9 mouse cellular contexts compared by ENCODE assay signal in genomic region chr12:86880090-86880723, GRCm38 (mm10). TPM values are rescaled to one million over a fixed set of nuclear protein-coding genes. Genes with fewer than 3 reads are reported as not detected.
DNase-seq lines count a peak whose midpoint lies in the region; ATAC-seq and TF ChIP-seq lines count a peak whose summit lies in the region.
"Had no signal": no experiment of that assay in that cellular context is flagged by ENCODE, and none has a peak within 500 bp of the region (broad histone marks: within the 10 kb centered on the region; RNA-seq: fewer than 3 reads in every experiment).

No protein-coding gene starts in this region.

- no peak for ATAC-seq in heart, postnatal 0 days (ENCODE audit: insufficient read depth, low read depth)
- ATAC-seq in hindbrain, embryonic 16.5 days: no peak
- ATAC-seq: lung, postnatal 0 days had no signal

- H3K9ac ChIP-seq in heart, postnatal 0 days (replicated peaks; ENCODE audit: low read depth, low read length): no peak overlapping the region
- H3K9ac ChIP-seq in MEL (ENCODE audit: control insufficient read depth, low read depth, low read length, poor library complexity, severe bottlenecking): no peak overlapping the region
- H3K9ac ChIP-seq in hindbrain, embryonic 16.5 days (ENCODE audit: low read depth, low read length): peak overlapping the region; percentile 38

- TF ChIP-seq EP300 in heart, postnatal 0 days (IDR thresholded peaks at IDR 0.05; ENCODE audit: low read depth): no peak
- no peak for TF ChIP-seq EP300 in MEL (IDR thresholded peaks at IDR 0.05; ENCODE audit: low read depth in 1 of 2, low read length in 2 of 2)

- H3K27me3 ChIP-seq in heart, postnatal 0 days (ENCODE audit: control insufficient read depth, insufficient read depth, low read length): 0 out of 2 replicates have a peak, but pooled peaks cover 3% of the 10 kb centered on the region
- H3K27me3 ChIP-seq in MEL (ENCODE audit: control insufficient read depth in 1 of 2, insufficient read depth in 2 of 2, low read length in 2 of 2): no peaks in the 10 kb centered on the region
- no peaks in the 10 kb centered on the region for H3K27me3 ChIP-seq in hindbrain, embryonic 16.5 days (replicated peaks; ENCODE audit: control insufficient read depth, insufficient read depth, low read length)

- 50% methylated on average over 3 of the region's 3 CpGs for WGBS in heart, postnatal 0 days
- 32% methylated on average over 3 of the region's 3 CpGs for WGBS in hindbrain, embryonic 16.5 days

- DNase-seq in heart, postnatal 0 days (ENCODE audit: low spot score): no peak
- no peak for DNase-seq in heart, postnatal 4 days
- DNase-seq in 3T3-L1 (ENCODE audit: low read depth, low spot score): peak; percentile 50
- no peak for DNase-seq in MEL (ENCODE audit: low read depth, low spot score)
- DNase-seq in thymus, postnatal 25 days: no peak
- no peak for DNase-seq in spleen, postnatal 4 days (ENCODE audit: low spot score in 2 of 2)
- DNase-seq in layer of hippocampus, adult 8-10 months (ENCODE audit: low spot score in 2 of 2): no peak

- no peak for TF ChIP-seq POLR2A in MEL (IDR thresholded peaks at IDR 0.05; ENCODE audit: control insufficient read depth in 1 of 2, insufficient read depth in 1 of 2, low read depth in 1 of 2, low read length in 2 of 2, poor library complexity in 1 of 2)

- H3K9me3 ChIP-seq in heart, postnatal 0 days (replicated peaks; ENCODE audit: control insufficient read depth, low read length): no peaks in the 10 kb centered on the region
- H3K9me3 ChIP-seq in MEL (replicated peaks; ENCODE audit: insufficient read depth, low read length): no peaks in the 10 kb centered on the region
- no peaks in the 10 kb centered on the region for H3K9me3 ChIP-seq in hindbrain, embryonic 16.5 days (ENCODE audit: control insufficient read depth, low read length)

- H3K4me2 ChIP-seq in heart, postnatal 0 days (ENCODE audit: low read depth, low read length): 0 out of 2 replicates have a peak overlapping the region, but pooled peaks have one; percentile 26
- H3K4me2 ChIP-seq in hindbrain, embryonic 16.5 days (ENCODE audit: low read length): peak overlapping the region; percentile 65

- peaks cover 34% of the 10 kb centered on the region for H3K4me1 ChIP-seq in heart, postnatal 0 days (ENCODE audit: control insufficient read depth, insufficient read depth)
- H3K4me1 ChIP-seq in MEL (ENCODE audit: control insufficient read depth in 1 of 2, insufficient read depth in 2 of 2, low read length in 2 of 2): peaks cover 1 to 17% of the 10 kb centered on the region in 2 experiments; a peak in 3 of 4 replicates
- peaks cover 22% of the 10 kb centered on the region for H3K4me1 ChIP-seq in hindbrain, embryonic 16.5 days (ENCODE audit: control insufficient read depth, insufficient read depth, low read depth, low read length)

- H3K4me3 ChIP-seq in heart, postnatal 0 days (ENCODE audit: low read depth, low read length): no peak overlapping the region
- no peak overlapping the region for H3K4me3 ChIP-seq in MEL (ENCODE audit: control insufficient read depth in 1 of 2, insufficient read depth in 1 of 2, low read depth in 2 of 2, low read length in 2 of 2)
- H3K4me3 ChIP-seq in hindbrain, embryonic 16.5 days (ENCODE audit: low read length): peak overlapping the region; percentile 33

- H3K36me3 ChIP-seq in heart, postnatal 0 days (replicated peaks; ENCODE audit: control insufficient read depth, insufficient read depth, low read length): 0 out of 2 replicates have a peak, but pooled peaks cover 4% of the 10 kb centered on the region
- H3K36me3 ChIP-seq in MEL (ENCODE audit: control insufficient read depth in 1 of 2, insufficient read depth in 2 of 2, low read length in 2 of 2): peaks cover 0 to 4% of the 10 kb centered on the region in 2 experiments; a peak in 1 of 4 replicates
- H3K36me3 ChIP-seq in hindbrain, embryonic 16.5 days (ENCODE audit: control insufficient read depth, insufficient read depth, low read length): no peaks in the 10 kb centered on the region

- TF ChIP-seq CTCF in heart, postnatal 0 days (IDR thresholded peaks at IDR 0.05; ENCODE audit: low read depth): no peak
- no peak for TF ChIP-seq CTCF in MEL (IDR thresholded peaks at IDR 0.05 in 2 of 3, conservative IDR thresholded peaks at IDR 0.05 in 1 of 3; ENCODE audit: control insufficient read depth in 1 of 3, insufficient read depth in 1 of 3, low read depth in 2 of 3, low read length in 3 of 3, poor library complexity in 1 of 3, severe bottlenecking in 1 of 3)

- H3K79me2 ChIP-seq in MEL (ENCODE audit: control insufficient read depth, insufficient read depth, low read length, poor library complexity): peaks cover 22% of the 10 kb centered on the region

- no peak for TF ChIP-seq RAD21 in MEL (IDR thresholded peaks at IDR 0.05; ENCODE audit: low read depth, low read length)

- no peak overlapping the region for H3K27ac ChIP-seq in heart, postnatal 0 days (ENCODE audit: low read depth)
- no peak overlapping the region for H3K27ac ChIP-seq in MEL (ENCODE audit: control insufficient read depth, low read depth, low read length)
- H3K27ac ChIP-seq in hindbrain, embryonic 16.5 days (ENCODE audit: low read depth, low read length): peak overlapping the region; percentile 61; the same call in 1 of the 2 replicates

TF ChIP-seq in MEL, 35 proteins besides CTCF, POLR2A, EP300 and RAD21:
- TF ChIP-seq MYC (IDR thresholded peaks at IDR 0.05; ENCODE audit: low read depth, low read length) (no peak), MAFK (IDR thresholded peaks at IDR 0.05; ENCODE audit: borderline replicate concordance, low read depth, low read length) (peak; percentile 85), ZNF384 (IDR thresholded peaks at IDR 0.05; ENCODE audit: low read depth, low read length) (0 out of 2 replicates have a peak, but pooled peaks have one; percentile 14)
TF ChIP-seq in MEL: peak in this region for 2.

RNA-seq across cellular contexts. Expression of gene Irf2bpl, which starts 4.4 kb away (rescaled TPM):
- 74.0 and 88.5 TPM in 2 replicates for total RNA-seq in heart, postnatal 0 days (2014; rRNA removed; ENCODE audit: low replicate concordance)
- polyA plus RNA-seq in heart, postnatal 0 days (2015; fragmentation: Nextera tagmentation; extraction: Ambion mirVana): 26.4 and 30.0 TPM in 2 replicates
- 10 to 100 TPM; 85.8 to 86.2 TPM for total RNA-seq in heart, postnatal 4 days (2021)
- total RNA-seq in MEL (2012; rRNA removed): 6.9 and 8.2 TPM in 2 replicates
- polyA plus RNA-seq in MEL (2012; ENCODE audit: insufficient read depth in 1 of 2, insufficient read length in 2 of 2, low read depth in 1 of 2, low replicate concordance in 2 of 2, missing spikeins in 1 of 2): 1 to 10 TPM in 1 of 2 experiments, not detected in 1; 8.0 TPM
- polyA plus RNA-seq in hindbrain, embryonic 16.5 days (2015; fragmentation: Nextera tagmentation; extraction: Ambion mirVana): 49.7 and 56.6 TPM in 2 replicates
- total RNA-seq in layer of hippocampus, adult 8-10 months (2022): 10 to 100 TPM; 61.7 to 72.0 (median 66.8) TPM
